Comparison of ENCODE assay signal across 13 mouse cellular contexts in the genomic region with DNA sequence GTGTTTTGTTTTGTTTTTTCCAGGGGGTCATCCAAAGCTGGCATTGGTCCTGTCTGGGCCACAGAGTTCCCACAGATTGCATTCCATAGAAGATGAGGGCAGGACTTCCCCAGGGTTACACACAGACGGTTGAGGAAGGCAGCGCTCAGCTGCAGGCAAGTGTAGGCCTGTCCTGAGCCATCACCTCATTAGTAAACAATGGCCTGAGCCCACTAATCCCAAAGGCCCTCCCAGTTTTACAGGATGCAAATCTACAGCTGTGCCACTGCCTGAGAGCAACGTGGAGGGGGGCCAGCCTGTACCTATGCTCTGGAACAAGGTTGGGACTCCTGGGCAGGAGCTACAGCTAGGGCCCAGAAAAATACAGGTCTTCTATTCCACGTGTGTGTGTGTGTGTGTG. TPM values are rescaled to one million over a fixed set of nuclear protein-coding genes. Genes with fewer than 3 reads are reported as not detected.
A peak's percentile ranks its signal among the peaks of the same experiment; 100 is the strongest.
DNase-seq lines count a peak whose midpoint lies in the region; ATAC-seq and TF ChIP-seq lines count a peak whose summit lies in the region.
"Had no signal": no experiment of that assay in that cellular context is flagged by ENCODE, and none has a peak within 500 bp of the region (broad histone marks: within the 10 kb centered on the region; RNA-seq: fewer than 3 reads in every experiment).

No protein-coding gene starts in this region.

- no peak for ATAC-seq in lung, embryonic 14.5 days (ENCODE audit: insufficient read depth)
- no peak for ATAC-seq in limb, embryonic 15.5 days (ENCODE audit: insufficient number of reproducible peaks, low FRiP score, low TSS enrichment, low read depth)

- H3K4me2 ChIP-seq in lung, embryonic 14.5 days: no peak overlapping the region
- no peak overlapping the region for H3K4me2 ChIP-seq in limb, embryonic 15.5 days

- peak overlapping the region; percentile 21; the same call in 1 of the 2 replicates for H3K27ac ChIP-seq in lung, embryonic 14.5 days (ENCODE audit: low read depth)
- peak overlapping the region; percentile 48 for H3K27ac ChIP-seq in embryonic fibroblast, embryonic 13.5 days (ENCODE audit: insufficient read depth, low read length)
- peak overlapping the region; percentile 82 for H3K27ac ChIP-seq in limb, embryonic 15.5 days
- H3K27ac ChIP-seq: heart, adult 2 months had no signal

- H3K9ac ChIP-seq in lung, embryonic 14.5 days: no peak overlapping the region
- no peak overlapping the region for H3K9ac ChIP-seq in limb, embryonic 15.5 days

- 21% methylated on average over 4 of the region's 4 CpGs for WGBS in lung, embryonic 14.5 days
- WGBS in limb, embryonic 15.5 days: 31% methylated on average over 4 of the region's 4 CpGs

- no peaks in the 10 kb centered on the region for H3K36me3 ChIP-seq in lung, embryonic 14.5 days (ENCODE audit: insufficient read depth)
- H3K36me3 ChIP-seq in limb, embryonic 15.5 days: no peaks in the 10 kb centered on the region

- peaks cover 32% of the 10 kb centered on the region for H3K4me1 ChIP-seq in lung, embryonic 14.5 days (ENCODE audit: insufficient read depth)
- H3K4me1 ChIP-seq in embryonic fibroblast, embryonic 13.5 days (ENCODE audit: control insufficient read depth, insufficient read depth, low read length): peaks cover 11% of the 10 kb centered on the region
- H3K4me1 ChIP-seq in limb, embryonic 15.5 days: peaks cover 57% of the 10 kb centered on the region

- no peak for TF ChIP-seq POLR2A in embryonic fibroblast, embryonic 13.5 days (IDR thresholded peaks at IDR 0.05; ENCODE audit: low read depth, low read length)

- no peak overlapping the region for H3K4me3 ChIP-seq in lung, embryonic 14.5 days (ENCODE audit: low read depth, low read length)
- H3K4me3 ChIP-seq in embryonic fibroblast, embryonic 13.5 days (ENCODE audit: insufficient read depth, low read length): no peak overlapping the region
- H3K4me3 ChIP-seq in limb, embryonic 15.5 days: no peak overlapping the region
- H3K4me3 ChIP-seq: heart, adult 2 months; megakaryocyte, embryonic 14.5 days had no signal

- peak; percentile 49 for DNase-seq in embryo, embryonic 10 days (ENCODE audit: low spot score)
- no peak for DNase-seq in embryo, embryonic 10.5 days (ENCODE audit: low spot score)
- no peak for DNase-seq in lung, embryonic 14.5 days
- no peak for DNase-seq in lung, postnatal 14 days
- DNase-seq in cerebellum, postnatal 14 days: no peak
- no peak for DNase-seq in ovary, postnatal 10 days (ENCODE audit: low spot score)
- DNase-seq: adrenal gland, postnatal 36 days; cerebellum, adult 9-11 months; kidney, adult 2 months had no signal

- H3K27me3 ChIP-seq in lung, embryonic 14.5 days (ENCODE audit: insufficient read depth, low read length): peaks cover 56% of the 10 kb centered on the region
- peaks cover 4% of the 10 kb centered on the region for H3K27me3 ChIP-seq in limb, embryonic 15.5 days

- H3K9me3 ChIP-seq in lung, embryonic 14.5 days (ENCODE audit: low read depth, low read length): no peaks in the 10 kb centered on the region
- no peaks in the 10 kb centered on the region for H3K9me3 ChIP-seq in limb, embryonic 15.5 days

- no peak for TF ChIP-seq CTCF in lung, embryonic 14.5 days (IDR thresholded peaks at IDR 0.05; ENCODE audit: low read depth)
- no peak for TF ChIP-seq CTCF in embryonic fibroblast, embryonic 13.5 days (IDR thresholded peaks at IDR 0.05; ENCODE audit: borderline replicate concordance, insufficient read depth, low read length)

RNA-seq across cellular contexts. Expression of a gene that starts 55.7 kb away (rescaled TPM):
- 28.7 and 32.5 TPM in 2 replicates for polyA plus RNA-seq in lung, embryonic 14.5 days (2014; fragmentation: Nextera tagmentation; extraction: Ambion mirVana)
- polyA plus RNA-seq in embryonic fibroblast, embryonic 13.5 days (2011; ENCODE audit: insufficient read length, low read depth, missing spikeins): 51.5 and 63.9 TPM in 2 replicates
- 38.0 and 42.9 TPM in 2 replicates for polyA plus RNA-seq in limb, embryonic 15.5 days (2015; fragmentation: Nextera tagmentation; extraction: Ambion mirVana)

Comparison
In these comparisons a context has a peak if more than half of its experiments do, and no peak if none do; other contexts are left out.
1. H3K27ac ChIP-seq: peak in every context shown above with its lines; median percentile 82 in limb, embryonic 15.5 days; 48 in embryonic fibroblast, embryonic 13.5 days; 21 in lung, embryonic 14.5 days.